Mouse (Mus musculus) forebrain, postnatal 0 days (tissue): ENCODE results near the gene Gpalpp1. TPM values are rescaled to one million over a fixed set of nuclear protein-coding genes. Genes with fewer than 3 reads are reported as not detected.

ENCODE experiments used
- ATAC-seq: fragments of 200-750 bp; cut with Nextera tagmentation; 2 replicates; pipeline ENCODE4 v1.8.0; 2017; ENCODE audit warnings: mild to moderate bottlenecking, moderate library complexity
- DNase-seq: peaks from one replicate; pipeline ENCODE4 v3.0.0-alpha.2; 2015
- H3K27ac ChIP-seq: fragments of 300-500 bp; sonication (generic); 2 replicates; pipeline ENCODE4 v1.5.1; 2014; ENCODE audit warnings: low read depth, mild to moderate bottlenecking, antibody characterized with exemption, low read length, moderate library complexity, mixed read lengths
- H3K27me3 ChIP-seq: fragments of 300-500 bp; sonication (generic); 2 replicates; pipeline ENCODE4 v1.6.1; 2014; ENCODE audit warnings: mild to moderate bottlenecking, low read length, mixed read lengths; ENCODE audit not compliant: insufficient read depth
- H3K36me3 ChIP-seq: fragments of 300-500 bp; sonication (generic); 2 replicates; pipeline ENCODE4 v1.6.1; 2014; ENCODE audit warnings: mild to moderate bottlenecking, moderate library complexity; ENCODE audit not compliant: insufficient read depth
- H3K4me1 ChIP-seq: fragments of 300-500 bp; sonication (generic); 2 replicates; pipeline ENCODE4 v1.6.1; 2014; ENCODE audit warnings: antibody characterized with exemption; ENCODE audit not compliant: insufficient read depth
- H3K4me2 ChIP-seq: fragments of 300-500 bp; sonication (generic); 2 replicates; pipeline ENCODE4 v1.6.1; 2014; ENCODE audit warnings: low read depth, mild to moderate bottlenecking, moderate library complexity
- H3K4me3 ChIP-seq: fragments of 300-500 bp; sonication (generic); 2 replicates; pipeline ENCODE4 v1.5.1; 2014; ENCODE audit warnings: low read depth, low read length, mixed read lengths
- H3K9ac ChIP-seq: fragments of 300-500 bp; sonication (generic); 2 replicates; pipeline ENCODE4 v1.6.1; 2014; ENCODE audit warnings: mild to moderate bottlenecking
- H3K9me3 ChIP-seq: fragments of 300-500 bp; sonication (generic); 2 replicates; pipeline ENCODE4 v1.6.1; 2016; ENCODE audit warnings: low read length
- CTCF ChIP-seq: sonication (generic); IDR thresholded peaks from 2 replicates; pipeline ENCODE4 v1.5.1; 2016; ENCODE audit warnings: antibody characterized with exemption, control low read depth, low read depth
- WGBS: fragments of 180-500 bp; shearing (Covaris S2); extraction: QIAGEN DNeasy Blood & Tissue Kit; methylation state at CpG from one replicate; pipeline ENCODE4 v1.1.7; 2014; 5-methylcytosine and 5-hydroxymethylcytosine counted together
- polyA plus RNA-seq: library from polyadenylated mRNA; unstranded; fragments of >200 nt; fragmentation: Nextera tagmentation; extraction: Ambion mirVana; gene quantifications from 2 replicates; pipeline ENCODE4 v1.2.1, GENCODE M21; 2015
- total RNA-seq: library from RNA; depleted of rRNA; stranded (reverse); fragments of >200 nt; gene quantifications from 2 replicates; pipeline ENCODE4 v1.2.3, GENCODE M21; 2014

Gene Gpalpp1
- total and polyA plus RNA-seq, 2 experiments from 2014 or later = 9.3 to 25.0 TPM

DNA sequence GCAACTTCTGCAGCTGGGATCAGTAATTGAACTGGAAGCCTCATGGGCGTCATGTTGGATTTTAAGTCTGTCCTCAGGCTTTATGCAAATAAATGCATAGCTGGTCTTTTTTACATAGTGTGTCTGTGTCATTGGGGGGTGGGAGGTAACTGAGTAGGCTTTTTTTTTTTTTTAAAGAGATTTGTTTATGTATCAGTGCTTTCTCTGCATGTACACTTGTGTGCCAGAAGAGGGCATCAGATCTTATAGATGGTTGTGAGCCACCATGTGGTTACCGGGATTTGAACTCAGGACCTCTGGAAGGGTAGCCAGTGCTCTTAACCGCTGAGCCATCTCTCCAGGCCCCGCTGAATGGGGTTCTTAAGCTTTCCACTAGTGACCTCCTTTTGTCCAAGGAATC lies 24.4 kb upstream of the Gpalpp1 start:
- no peak overlapping the region for H3K4me3 ChIP-seq
- DNase-seq = no peak
- H3K36me3 ChIP-seq = peaks cover 40% of the 10 kb centered on the region
- WGBS = 94% methylated on average over 4 of the region's 4 CpGs
- H3K9ac ChIP-seq = no peak overlapping the region
- no peaks in the 10 kb centered on the region for H3K27me3 ChIP-seq
- no peaks in the 10 kb centered on the region for H3K9me3 ChIP-seq
- H3K27ac ChIP-seq = no peak overlapping the region
- TF ChIP-seq CTCF = no peak
- H3K4me1 ChIP-seq = no peaks in the 10 kb centered on the region
- no peak for ATAC-seq
- no peak overlapping the region for H3K4me2 ChIP-seq

- Histone ChIP-seq H3K9me3 (no peaks in the 10 kb centered on the region), H3K4me1 (no peaks in the 10 kb centered on the region), H3K27ac (no peak overlapping the region), H3K36me3 (peaks cover 60% of the 10 kb centered on the region), H3K9ac (no peak overlapping the region), H3K4me2 (no peak overlapping the region), H3K27me3 (no peaks in the 10 kb centered on the region), H3K4me3 (no peak overlapping the region)
- DNase-seq = no peak
- WGBS = 92% methylated on average over 4 of the region's 4 CpGs
- no peak for TF ChIP-seq CTCF
- no peak for ATAC-seq
These were observed 17.6 kb upstream of the Gpalpp1 start for GRCm38 (mm10) chr14:76128174-76128573.

DNA sequence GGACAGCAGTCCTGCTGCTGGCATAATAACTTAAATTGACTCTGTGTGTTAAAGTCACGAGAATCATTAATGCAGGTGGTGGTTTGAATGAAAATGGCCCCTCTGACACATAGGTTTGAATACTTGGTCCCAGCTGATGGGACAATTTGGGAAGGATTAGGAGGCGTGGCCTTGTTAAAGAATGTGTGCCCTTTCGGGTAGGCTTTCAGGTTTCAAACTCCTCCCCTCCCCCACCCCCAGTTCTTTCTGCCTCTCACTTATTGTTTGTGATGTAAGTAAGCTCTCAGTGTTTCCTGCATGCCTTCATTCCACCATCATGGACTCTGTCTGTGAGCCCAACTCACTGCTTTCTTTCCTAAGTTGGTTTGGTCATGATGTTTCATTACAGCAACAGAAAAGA lies 16.8 kb upstream of the Gpalpp1 start:
- DNase-seq (no peak), ATAC-seq (no peak)
- Histone ChIP-seq H3K4me3 (no peak overlapping the region), H3K27me3 (no peaks in the 10 kb centered on the region), H3K4me2 (no peak overlapping the region), H3K9me3 (no peaks in the 10 kb centered on the region), H3K4me1 (no peaks in the 10 kb centered on the region), H3K9ac (no peak overlapping the region), H3K27ac (no peak overlapping the region), H3K36me3 (peaks cover 60% of the 10 kb centered on the region)
- no peak for TF ChIP-seq CTCF
- 76% methylated on average over 3 of the region's 3 CpGs for WGBS

GRCm38 (mm10) chr14:76122663-76123058 lies 12.1 kb upstream of the Gpalpp1 start:
- H3K27me3 ChIP-seq = no peaks in the 10 kb centered on the region
- no peaks in the 10 kb centered on the region for H3K4me1 ChIP-seq
- no peak overlapping the region for H3K27ac ChIP-seq
- ATAC-seq (no peak), DNase-seq (no peak)
- H3K4me2 ChIP-seq = no peak overlapping the region
- no peak overlapping the region for H3K4me3 ChIP-seq
- 92% methylated on average over 8 of the region's 8 CpGs for WGBS
- TF ChIP-seq CTCF = no peak
- H3K9me3 ChIP-seq = no peaks in the 10 kb centered on the region
- peaks cover 55% of the 10 kb centered on the region for H3K36me3 ChIP-seq
- H3K9ac ChIP-seq = no peak overlapping the region

DNA sequence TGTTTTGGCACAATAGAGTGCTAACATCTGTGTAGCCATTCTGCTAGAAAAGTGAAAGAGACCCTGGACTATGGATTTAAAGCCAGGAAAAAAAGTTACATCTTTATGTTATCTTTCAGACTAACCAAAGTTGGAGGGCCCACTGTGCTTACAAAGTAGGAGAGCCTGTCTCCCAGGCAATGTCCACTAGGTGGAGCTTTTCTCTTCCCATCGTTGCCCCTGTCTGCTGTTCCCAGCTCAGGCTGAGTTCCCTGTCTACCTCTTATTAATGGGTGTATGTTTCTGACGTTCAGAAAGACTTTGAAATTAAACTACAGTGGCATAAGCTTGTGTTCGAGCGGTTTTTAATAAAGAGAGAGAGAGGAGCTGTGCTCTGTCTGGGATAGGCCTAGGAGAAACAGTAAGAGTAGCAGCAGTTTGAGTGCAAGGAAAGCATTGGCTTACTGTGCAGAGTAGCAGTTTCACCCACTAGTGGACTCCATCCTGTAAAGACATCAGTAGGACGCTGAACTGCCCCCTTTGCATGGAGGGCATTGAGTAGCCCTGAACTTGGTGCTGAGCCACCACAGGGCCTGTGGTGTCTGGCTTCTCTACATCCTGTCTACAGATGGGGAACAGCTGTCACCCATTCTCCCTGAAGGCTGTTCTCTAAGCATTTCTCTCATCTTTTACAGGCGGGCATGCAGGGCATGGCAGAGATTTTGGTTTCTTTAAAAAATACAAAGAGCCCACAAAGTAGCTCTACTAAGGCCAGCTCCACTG lies 11.5 kb upstream of the Gpalpp1 start:
- WGBS = 56% methylated on average over 6 of the region's 6 CpGs
- peaks cover 55% of the 10 kb centered on the region for H3K36me3 ChIP-seq
- ATAC-seq = peak; percentile 87

GRCm38 (mm10) chr14:76120472-76120871 lies 9.9 kb upstream of the Gpalpp1 start:
- WGBS = 64% methylated on average over 4 of the region's 4 CpGs
- no peak for ATAC-seq
- Histone ChIP-seq H3K9me3 (no peaks in the 10 kb centered on the region), H3K27ac (no peak overlapping the region), H3K36me3 (peaks cover 55% of the 10 kb centered on the region), H3K4me1 (no peaks in the 10 kb centered on the region), H3K27me3 (no peaks in the 10 kb centered on the region), H3K4me2 (no peak overlapping the region), H3K4me3 (no peak overlapping the region), H3K9ac (no peak overlapping the region)
- TF ChIP-seq CTCF = no peak
- DNase-seq = no peak

More for the DNA sequence above, 11.5 kb upstream of the Gpalpp1 start:
- TF ChIP-seq CTCF = peak; percentile 83
- H3K27me3 ChIP-seq = no peaks in the 10 kb centered on the region
- H3K4me3 ChIP-seq = no peak overlapping the region
- no peak overlapping the region for H3K4me2 ChIP-seq
- H3K27ac ChIP-seq = no peak overlapping the region
- peak; percentile 70 for DNase-seq
- H3K4me1 ChIP-seq = no peaks in the 10 kb centered on the region
- H3K9ac ChIP-seq = no peak overlapping the region
- H3K9me3 ChIP-seq = no peaks in the 10 kb centered on the region

- no peak for DNase-seq
- no peak overlapping the region for H3K27ac ChIP-seq
These were observed 8.4 kb upstream of the Gpalpp1 start for GRCm38 (mm10) chr14:76118963-76119362.

More at GRCm38 (mm10) chr14:76118963-76119362, 8.4 kb upstream of the Gpalpp1 start:
- no peaks in the 10 kb centered on the region for H3K9me3 ChIP-seq
- TF ChIP-seq CTCF = peak; percentile 35
- peaks cover 53% of the 10 kb centered on the region for H3K36me3 ChIP-seq
- H3K27me3 ChIP-seq = no peaks in the 10 kb centered on the region
- no peak overlapping the region for H3K4me3 ChIP-seq
- no peak for ATAC-seq
- WGBS = 69% methylated on average over 4 of the region's 4 CpGs
- no peak overlapping the region for H3K9ac ChIP-seq
- H3K4me2 ChIP-seq = no peak overlapping the region
- H3K4me1 ChIP-seq = no peaks in the 10 kb centered on the region
